Mouse (Mus musculus) midbrain, embryonic 11.5 days (tissue): ENCODE data around the gene Soga3. TPM values are rescaled to one million over a fixed set of nuclear protein-coding genes. Genes with fewer than 3 reads are reported as not detected.

Source experiments
- ATAC-seq: fragments of 200-750 bp; cut with Nextera tagmentation; 2 replicates; pipeline ENCODE4 v1.8.0; 2017; ENCODE audit warnings: moderate TSS enrichment, moderate library complexity; ENCODE audit not compliant: low FRiP score
- DNase-seq: peaks from one replicate; pipeline ENCODE4 v3.0.0; 2015; ENCODE audit warnings: low spot score; ENCODE audit errors: missing footprints
- H3K27ac ChIP-seq: fragments of 300-500 bp; sonication (generic); 2 replicates; pipeline ENCODE4 v1.5.1; 2014; ENCODE audit warnings: low read depth, low read length
- H3K27me3 ChIP-seq: fragments of 300-500 bp; sonication (generic); 2 replicates; pipeline ENCODE4 v1.6.1; 2014; ENCODE audit warnings: mild to moderate bottlenecking, low read length, moderate library complexity, mixed read lengths; ENCODE audit not compliant: control insufficient read depth, insufficient read depth
- H3K36me3 ChIP-seq: fragments of 300-500 bp; sonication (generic); 2 replicates; pipeline ENCODE4 v1.6.1; 2014; ENCODE audit warnings: mild to moderate bottlenecking, low read length, moderate library complexity, mixed read lengths; ENCODE audit not compliant: control insufficient read depth, insufficient read depth
- H3K4me1 ChIP-seq: fragments of 300-500 bp; sonication (generic); 2 replicates; pipeline ENCODE4 v1.6.1; 2014; ENCODE audit warnings: low read length; ENCODE audit not compliant: control insufficient read depth, insufficient read depth
- H3K4me2 ChIP-seq: fragments of 300-500 bp; sonication (generic); 2 replicates; pipeline ENCODE4 v1.6.1; 2014; ENCODE audit warnings: mild to moderate bottlenecking, moderate library complexity
- H3K4me3 ChIP-seq: fragments of 300-500 bp; sonication (generic); 2 replicates; pipeline ENCODE4 v1.5.1; 2014; ENCODE audit warnings: low read depth, low read length
- H3K9ac ChIP-seq: fragments of 300-500 bp; sonication (generic); 2 replicates; pipeline ENCODE4 v1.6.1; 2014; ENCODE audit warnings: low read length
- H3K9me3 ChIP-seq: fragments of 300-500 bp; sonication (generic); 2 replicates; pipeline ENCODE4 v1.6.1; 2016; ENCODE audit warnings: low read length; ENCODE audit not compliant: control insufficient read depth
- WGBS: fragments of 180-500 bp; shearing (Covaris S2); extraction: QIAGEN DNeasy Blood & Tissue Kit; methylation state at CpG from one replicate; pipeline ENCODE4 v1.1.7; 2014; 5-methylcytosine and 5-hydroxymethylcytosine counted together
- polyA plus RNA-seq: library from polyadenylated mRNA; unstranded; fragments of >200 nt; fragmentation: Nextera tagmentation; extraction: Ambion mirVana; gene quantifications from 2 replicates; pipeline ENCODE4 v1.2.1, GENCODE M21; 2014

Soga3 gene
- 35.0 and 35.2 TPM in 2 replicates for polyA plus RNA-seq

GRCm38 (mm10) chr10:29143566-29144335 lies at the start of gene Soga3:
Soga3 (plus strand) TSS chr10:29143839.
- H3K9ac ChIP-seq, result peak within 1 kb of the TSS; percentile 95
- H3K27me3 ChIP-seq, result no peaks in the 10 kb centered on the region
- DNase-seq (peak; percentile 98), ATAC-seq (peak; percentile 85)
- H3K4me3 ChIP-seq, result peak within 1 kb of the TSS; percentile 69
- WGBS, result under 1% methylated on average over 34 of the region's 34 CpGs
- peak within 1 kb of the TSS; percentile 79 for H3K4me2 ChIP-seq
- H3K27ac ChIP-seq, result peak within 1 kb of the TSS; percentile 95
- H3K36me3 ChIP-seq, result no peaks in the 10 kb centered on the region
- peaks cover 16% of the 10 kb centered on the region for H3K4me1 ChIP-seq
- H3K9me3 ChIP-seq, result no peaks in the 10 kb centered on the region

- ATAC-seq, result peak; percentile 73
- DNase-seq, result peak; percentile 88
- H3K27ac ChIP-seq, result no peak overlapping the region
- no peaks in the 10 kb centered on the region for H3K4me1 ChIP-seq
- no peaks in the 10 kb centered on the region for H3K36me3 ChIP-seq
- H3K27me3 ChIP-seq, result no peaks in the 10 kb centered on the region
- H3K9ac ChIP-seq, result no peak overlapping the region
- no peak overlapping the region for H3K4me2 ChIP-seq
- 16% methylated on average over 4 of the region's 4 CpGs for WGBS
- no peak overlapping the region for H3K4me3 ChIP-seq
- no peaks in the 10 kb centered on the region for H3K9me3 ChIP-seq
Measured at GRCm38 (mm10) chr10:29106962-29107361, 36.7 kb upstream of the Soga3 start.

- 28% methylated on average over 7 of the region's 7 CpGs for WGBS
- peak overlapping the region; percentile 79; the same call in 1 of the 2 replicates for H3K4me2 ChIP-seq
- H3K9me3 ChIP-seq, result no peaks in the 10 kb centered on the region
- H3K4me1 ChIP-seq, result peaks cover 6% of the 10 kb centered on the region; the same call in 1 of the 2 replicates
- peak; percentile 89 for DNase-seq
- H3K27me3 ChIP-seq, result no peaks in the 10 kb centered on the region
- ATAC-seq, result no peak
- H3K4me3 ChIP-seq, result no peak overlapping the region
- H3K27ac ChIP-seq, result no peak overlapping the region
- H3K9ac ChIP-seq, result peak overlapping the region; percentile 28; the same call in 1 of the 2 replicates
- no peaks in the 10 kb centered on the region for H3K36me3 ChIP-seq
Measured at GRCm38 (mm10) chr10:29142556-29143105, 1.0 kb upstream of the Soga3 start.

- WGBS, result 19% methylated on average over 9 of the region's 12 CpGs
- ATAC-seq, result no peak
- no peaks in the 10 kb centered on the region for H3K27me3 ChIP-seq
- H3K4me3 ChIP-seq, result peak overlapping the region; percentile 69
- H3K27ac ChIP-seq, result peak overlapping the region; percentile 95; the same call in 1 of the 2 replicates
- DNase-seq, result peak; percentile 83
- peak overlapping the region; percentile 95 for H3K9ac ChIP-seq
- peaks cover 16% of the 10 kb centered on the region for H3K4me1 ChIP-seq
- H3K9me3 ChIP-seq, result no peaks in the 10 kb centered on the region
- peak overlapping the region; percentile 79 for H3K4me2 ChIP-seq
- no peaks in the 10 kb centered on the region for H3K36me3 ChIP-seq
Measured at GRCm38 (mm10) chr10:29144612-29145405, 1.2 kb downstream of the Soga3 start.

- peak; percentile 84 for DNase-seq
- Histone ChIP-seq H3K4me3 (peak overlapping the region; percentile 69), H3K27ac (peak overlapping the region; percentile 88), H3K4me2 (peak overlapping the region; percentile 79), H3K27me3 (no peaks in the 10 kb centered on the region), H3K36me3 (0 out of 2 replicates have a peak, but pooled peaks cover 2% of the 10 kb centered on the region), H3K4me1 (peaks cover 16% of the 10 kb centered on the region), H3K9me3 (no peaks in the 10 kb centered on the region), H3K9ac (peak overlapping the region; percentile 80)
- no peak; the same call in 1 of the 2 replicates for ATAC-seq
- WGBS, result 1% methylated on average over 22 of the region's 22 CpGs
Measured at GRCm38 (mm10) chr10:29146198-29146857, 2.7 kb downstream of the Soga3 start.

- Histone ChIP-seq H3K36me3 (0 out of 2 replicates have a peak, but pooled peaks cover 2% of the 10 kb centered on the region), H3K4me3 (peak overlapping the region; percentile 69), H3K27ac (peak overlapping the region; percentile 88), H3K4me1 (peaks cover 16% of the 10 kb centered on the region), H3K9ac (peak overlapping the region; percentile 80), H3K9me3 (no peaks in the 10 kb centered on the region), H3K4me2 (peak overlapping the region; percentile 79), H3K27me3 (no peaks in the 10 kb centered on the region)
- DNase-seq (peak; percentile 98), ATAC-seq (peak; percentile 79)
- under 1% methylated on average over 64 of the region's 65 CpGs for WGBS
Measured at GRCm38 (mm10) chr10:29146858-29147640, 3.4 kb downstream of the Soga3 start.

GRCm38 (mm10) chr10:29147641-29147990 lies 4.0 kb downstream of the Soga3 start:
- Histone ChIP-seq H3K9ac (peak overlapping the region; percentile 80), H3K36me3 (0 out of 2 replicates have a peak, but pooled peaks cover 2% of the 10 kb centered on the region), H3K4me3 (peak overlapping the region; percentile 69), H3K27ac (peak overlapping the region; percentile 88), H3K27me3 (no peaks in the 10 kb centered on the region), H3K4me2 (peak overlapping the region; percentile 79), H3K4me1 (peaks cover 14% of the 10 kb centered on the region), H3K9me3 (no peaks in the 10 kb centered on the region)
- ATAC-seq (no peak), DNase-seq (peak; percentile 92)
- 0% methylated on average over 12 of the region's 12 CpGs for WGBS

GRCm38 (mm10) chr10:29148076-29148475 lies 4.4 kb downstream of the Soga3 start:
- Histone ChIP-seq H3K27me3 (no peaks in the 10 kb centered on the region), H3K27ac (peak overlapping the region; percentile 88; the same call in 1 of the 2 replicates), H3K9ac (peak overlapping the region; percentile 80), H3K4me3 (peak overlapping the region; percentile 69), H3K9me3 (no peaks in the 10 kb centered on the region), H3K36me3 (peaks cover 2% of the 10 kb centered on the region; the same call in 1 of the 2 replicates), H3K4me2 (peak overlapping the region; percentile 79), H3K4me1 (peaks cover 14% of the 10 kb centered on the region)
- WGBS, result 4% methylated on average over 21 of the region's 21 CpGs
- ATAC-seq (no peak), DNase-seq (peak; percentile 89)
